Mouse (Mus musculus): ENCODE measurements around the gene Gmip. TPM values are rescaled to one million over a fixed set of nuclear protein-coding genes. Genes with fewer than 3 reads are reported as not detected.

The Gmip gene
- polyA plus RNA-seq, 1 experiment, result 14.6 TPM

GRCm38 (mm10) chr8:69801796-69802195 is 6.7 kb upstream of the Gmip start:
- no peak overlapping the region for H3K4me3 ChIP-seq (replicated peaks)
- TF ChIP-seq FLI1 (IDR thresholded peaks at IDR 0.05; ENCODE audit: low read length), result no peak
- TF ChIP-seq GATA1 (IDR thresholded peaks at IDR 0.05; ENCODE audit: borderline replicate concordance, low read length), result no peak
- H3K27me3 ChIP-seq (replicated peaks), result no peaks in the 10 kb centered on the region
- H3K36me3 ChIP-seq (replicated peaks; ENCODE audit: low read length), result peaks cover 98% of the 10 kb centered on the region
- no peaks in the 10 kb centered on the region for H3K9me3 ChIP-seq
- H3K4me1 ChIP-seq, result peaks cover 23% of the 10 kb centered on the region; the same call in 1 of the 2 replicates

- Histone ChIP-seq H3K9me3 (no peaks in the 10 kb centered on the region), H3K4me1 (peaks cover 27% of the 10 kb centered on the region), H3K4me3 (replicated peaks) (no peak overlapping the region), H3K36me3 (replicated peaks; ENCODE audit: low read length) (peaks cover 98% of the 10 kb centered on the region), H3K27me3 (replicated peaks) (no peaks in the 10 kb centered on the region)
- TF ChIP-seq FLI1 (IDR thresholded peaks at IDR 0.05; ENCODE audit: low read length) (no peak), GATA1 (IDR thresholded peaks at IDR 0.05; ENCODE audit: borderline replicate concordance, low read length) (no peak)
Observed at GRCm38 (mm10) chr8:69802216-69802615, 6.3 kb upstream of the Gmip start.

DNA sequence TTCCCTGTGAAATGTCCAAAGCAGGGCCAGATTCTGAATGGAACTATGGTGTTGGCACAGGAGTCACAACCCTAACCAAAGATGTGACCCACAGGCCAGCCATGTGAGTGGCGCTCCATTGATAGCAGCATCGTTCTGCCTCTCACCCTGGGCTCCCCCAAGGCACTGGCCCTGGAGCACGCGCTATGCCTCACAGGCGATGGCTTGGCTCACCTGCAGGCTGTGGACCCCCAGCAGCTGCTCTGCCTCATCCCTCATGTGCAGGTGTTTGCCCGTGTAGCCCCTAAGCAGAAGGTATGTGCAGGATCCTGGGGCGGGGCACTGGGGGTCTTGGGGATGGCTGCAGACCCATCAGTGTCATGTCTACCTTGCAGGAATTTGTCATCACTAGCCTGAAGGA is 5.1 kb upstream of the Gmip start:
- TF ChIP-seq FLI1 (IDR thresholded peaks at IDR 0.05; ENCODE audit: low read length) (no peak), GATA1 (IDR thresholded peaks at IDR 0.05; ENCODE audit: borderline replicate concordance, low read length) (no peak)
- Histone ChIP-seq H3K9me3 (no peaks in the 10 kb centered on the region), H3K27me3 (replicated peaks) (no peaks in the 10 kb centered on the region), H3K36me3 (replicated peaks; ENCODE audit: low read length) (peaks cover 98% of the 10 kb centered on the region), H3K4me1 (peaks cover 39% of the 10 kb centered on the region), H3K4me3 (replicated peaks) (no peak overlapping the region)

DNA sequence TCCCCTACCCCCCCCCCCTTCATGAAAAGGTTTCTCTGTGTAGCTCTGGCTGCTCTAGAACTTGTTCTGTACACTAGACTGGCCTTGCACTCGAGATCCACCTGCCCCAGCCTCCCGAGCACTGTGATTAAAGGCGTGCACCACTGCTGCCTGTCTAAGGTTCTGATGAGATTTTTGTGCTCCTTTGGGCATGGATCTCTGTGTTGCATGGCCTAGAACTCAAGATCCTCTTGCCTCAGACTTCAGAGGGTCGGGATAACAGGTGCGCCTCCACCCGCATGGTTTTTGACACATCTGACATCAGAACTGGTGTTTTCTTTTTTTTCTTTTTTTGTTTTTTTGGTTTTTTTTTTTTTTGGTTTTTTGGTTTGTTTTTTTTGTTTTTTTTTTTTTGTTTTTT is 3.9 kb upstream of the Gmip start:
- Histone ChIP-seq H3K9me3 (no peaks in the 10 kb centered on the region), H3K27me3 (replicated peaks) (no peaks in the 10 kb centered on the region), H3K36me3 (replicated peaks; ENCODE audit: low read length) (peaks cover 86% of the 10 kb centered on the region), H3K4me3 (replicated peaks) (no peak overlapping the region), H3K4me1 (peaks cover 51% of the 10 kb centered on the region)
- TF ChIP-seq FLI1 (IDR thresholded peaks at IDR 0.05; ENCODE audit: low read length) (no peak), GATA1 (IDR thresholded peaks at IDR 0.05; ENCODE audit: borderline replicate concordance, low read length) (no peak)

DNA sequence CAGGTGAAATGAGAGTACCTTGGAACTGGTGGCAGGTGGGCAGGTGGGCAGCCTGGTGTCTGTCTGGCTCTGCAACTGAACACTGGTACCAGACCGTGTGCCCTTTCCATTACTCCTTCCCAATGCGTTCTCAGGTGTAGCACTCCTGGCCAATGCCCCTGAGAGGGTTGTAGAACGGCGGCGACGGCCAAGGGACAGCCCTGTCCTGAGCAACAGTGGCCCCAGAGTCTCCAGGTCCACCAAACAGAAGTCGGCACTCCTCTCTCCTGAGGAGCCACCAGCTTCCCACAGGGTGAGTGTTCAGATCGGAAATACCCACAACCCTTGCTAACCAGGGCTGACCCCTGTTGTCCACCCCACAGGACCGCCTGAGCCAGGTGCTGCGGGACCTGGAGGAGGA is 3.4 kb upstream of the Gmip start:
- peaks cover 56% of the 10 kb centered on the region for H3K4me1 ChIP-seq
- H3K4me3 ChIP-seq (replicated peaks), result peak overlapping the region; percentile 30
- no peaks in the 10 kb centered on the region for H3K9me3 ChIP-seq
- TF ChIP-seq FLI1 (IDR thresholded peaks at IDR 0.05; ENCODE audit: low read length) (no peak), GATA1 (IDR thresholded peaks at IDR 0.05; ENCODE audit: borderline replicate concordance, low read length) (no peak)
- peaks cover 82% of the 10 kb centered on the region for H3K36me3 ChIP-seq (replicated peaks; ENCODE audit: low read length)
- no peaks in the 10 kb centered on the region for H3K27me3 ChIP-seq (replicated peaks)

GRCm38 (mm10) chr8:69805491-69805890 is 3.0 kb upstream of the Gmip start:
- TF ChIP-seq FLI1 (IDR thresholded peaks at IDR 0.05; ENCODE audit: low read length) (no peak), GATA1 (IDR thresholded peaks at IDR 0.05; ENCODE audit: borderline replicate concordance, low read length) (no peak)
- no peaks in the 10 kb centered on the region for H3K9me3 ChIP-seq
- H3K27me3 ChIP-seq (replicated peaks), result no peaks in the 10 kb centered on the region
- H3K4me3 ChIP-seq (replicated peaks), result peak overlapping the region; percentile 30
- H3K36me3 ChIP-seq (replicated peaks; ENCODE audit: low read length), result peaks cover 82% of the 10 kb centered on the region
- H3K4me1 ChIP-seq, result peaks cover 53% of the 10 kb centered on the region

GRCm38 (mm10) chr8:69807236-69807635 is 1.2 kb upstream of the Gmip start:
- TF ChIP-seq FLI1 (IDR thresholded peaks at IDR 0.05; ENCODE audit: low read length) (no peak), GATA1 (IDR thresholded peaks at IDR 0.05; ENCODE audit: borderline replicate concordance, low read length) (no peak)
- H3K9me3 ChIP-seq, result no peaks in the 10 kb centered on the region
- no peaks in the 10 kb centered on the region for H3K27me3 ChIP-seq (replicated peaks)
- H3K4me3 ChIP-seq (replicated peaks), result no peak overlapping the region
- peaks cover 53% of the 10 kb centered on the region for H3K4me1 ChIP-seq
- peaks cover 82% of the 10 kb centered on the region for H3K36me3 ChIP-seq (replicated peaks; ENCODE audit: low read length)

DNA sequence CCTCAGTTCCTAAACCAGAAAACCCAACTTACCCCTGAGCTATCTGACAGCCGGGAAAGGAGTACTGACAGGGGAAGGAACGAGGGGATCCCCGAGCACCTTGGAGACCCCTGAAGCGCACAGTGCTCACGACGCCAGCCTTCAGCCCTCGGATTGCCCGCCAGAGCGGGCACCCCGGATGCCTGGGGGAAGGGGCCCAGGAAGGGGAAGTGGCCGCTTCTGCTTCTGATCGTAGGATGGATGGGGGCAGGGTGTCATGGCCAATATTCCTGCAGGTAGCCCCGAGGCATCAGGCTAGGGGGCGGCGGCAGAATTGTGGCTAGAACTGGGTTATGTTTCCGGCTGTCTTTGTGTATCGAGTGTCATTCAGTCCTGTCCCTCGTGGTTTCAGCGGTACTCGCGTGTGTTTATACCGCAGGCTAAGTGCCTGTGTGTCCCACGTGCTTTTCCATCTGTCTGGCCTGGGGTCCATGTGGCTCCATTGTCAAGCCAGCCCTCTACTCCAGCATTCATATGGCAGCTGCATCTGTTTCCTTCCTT is 455 bp downstream of the Gmip start:
- H3K9me3 ChIP-seq, result no peaks in the 10 kb centered on the region
- H3K4me1 ChIP-seq, result peaks cover 49% of the 10 kb centered on the region
- peak overlapping the region; percentile 93 for H3K4me3 ChIP-seq (replicated peaks)
- peaks cover 76% of the 10 kb centered on the region for H3K36me3 ChIP-seq (replicated peaks; ENCODE audit: low read length)
- no peaks in the 10 kb centered on the region for H3K27me3 ChIP-seq (replicated peaks)
- TF ChIP-seq FLI1 (IDR thresholded peaks at IDR 0.05; ENCODE audit: low read length) (no peak), GATA1 (IDR thresholded peaks at IDR 0.05; ENCODE audit: borderline replicate concordance, low read length) (no peak)

DNA sequence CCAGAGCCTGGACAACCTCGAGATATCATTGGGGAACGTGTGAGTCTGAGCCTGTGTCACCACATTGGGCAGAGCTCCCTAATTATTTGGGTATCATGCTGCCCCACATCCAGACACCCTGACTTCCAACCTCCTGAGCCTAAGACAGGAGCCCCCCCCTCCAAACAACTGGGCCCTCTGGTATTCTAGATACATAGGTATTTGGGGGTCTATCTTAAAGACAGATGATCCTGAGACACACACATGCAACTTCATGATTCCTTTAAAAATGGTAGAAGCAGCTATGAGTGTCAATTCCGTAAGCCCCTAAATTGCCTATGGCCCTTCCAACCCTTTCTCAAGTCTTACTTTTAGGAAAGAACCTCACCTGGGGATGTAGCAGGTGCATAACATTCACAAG is 1.3 kb downstream of the Gmip start:
- Histone ChIP-seq H3K4me1 (peaks cover 49% of the 10 kb centered on the region), H3K36me3 (replicated peaks; ENCODE audit: low read length) (peaks cover 76% of the 10 kb centered on the region)

GRCm38 (mm10) chr8:69814881-69815280 is 6.4 kb downstream of the Gmip start:
- Histone ChIP-seq H3K9me3 (no peaks in the 10 kb centered on the region), H3K4me3 (replicated peaks) (no peak overlapping the region), H3K27me3 (replicated peaks) (no peaks in the 10 kb centered on the region), H3K4me1 (peaks cover 3% of the 10 kb centered on the region), H3K36me3 (replicated peaks; ENCODE audit: low read length) (peaks cover 85% of the 10 kb centered on the region)
- TF ChIP-seq FLI1 (IDR thresholded peaks at IDR 0.05; ENCODE audit: low read length) (no peak), GATA1 (IDR thresholded peaks at IDR 0.05; ENCODE audit: borderline replicate concordance, low read length) (no peak)

More for the DNA sequence above, 1.3 kb downstream of the Gmip start:
- no peaks in the 10 kb centered on the region for H3K27me3 ChIP-seq (replicated peaks)
- no peaks in the 10 kb centered on the region for H3K9me3 ChIP-seq
- no peak for TF ChIP-seq GATA1 (IDR thresholded peaks at IDR 0.05; ENCODE audit: borderline replicate concordance, low read length)
- peak overlapping the region; percentile 39 for H3K4me3 ChIP-seq (replicated peaks)

- peaks cover 85% of the 10 kb centered on the region for H3K36me3 ChIP-seq (replicated peaks; ENCODE audit: low read length)
- H3K4me3 ChIP-seq (replicated peaks), result no peak overlapping the region
- H3K9me3 ChIP-seq, result no peaks in the 10 kb centered on the region
- no peaks in the 10 kb centered on the region for H3K4me1 ChIP-seq
- TF ChIP-seq GATA1 (IDR thresholded peaks at IDR 0.05; ENCODE audit: borderline replicate concordance, low read length), result no peak
- no peak for TF ChIP-seq FLI1 (IDR thresholded peaks at IDR 0.05; ENCODE audit: low read length)
- peaks cover 2% of the 10 kb centered on the region for H3K27me3 ChIP-seq (replicated peaks)
Observed at GRCm38 (mm10) chr8:69815396-69815795, 6.9 kb downstream of the Gmip start.

All from megakaryocyte, embryonic 14.5 days (primary cell).